Mouse (Mus musculus) heart, adult 2 months (tissue): ENCODE data around the gene Stat3. TPM values are rescaled to one million over a fixed set of nuclear protein-coding genes. Genes with fewer than 3 reads are reported as not detected.

ENCODE experiments used
- DNase-seq, 2 experiments: peaks; one replicate each; pipeline ENCODE4 v3.0.0; 2021
- H3K27ac ChIP-seq: fragments of 200-600 bp; 2 replicates; pipeline ENCODE4 v1.8.1; 2022
- H3K27me3 ChIP-seq: fragments of 200-500 bp; 2 replicates; pipeline ENCODE4 v1.6.1; 2012; ENCODE audit warnings: mild to moderate bottlenecking, low read length, inconsistent platforms, mixed read lengths; ENCODE audit not compliant: control insufficient read depth, insufficient read depth
- H3K36me3 ChIP-seq: fragments of 200-500 bp; 2 replicates; pipeline ENCODE4 v1.6.1; 2012; ENCODE audit warnings: low read length, inconsistent platforms; ENCODE audit not compliant: control insufficient read depth, insufficient read depth
- H3K4me1 ChIP-seq: fragments of 200-500 bp; 2 replicates; pipeline ENCODE4 v1.6.1; 2011; ENCODE audit warnings: low read length; ENCODE audit not compliant: control insufficient read depth, insufficient read depth
- H3K4me3 ChIP-seq: fragments of 200-600 bp; 2 replicates; pipeline ENCODE4 v1.8.1; 2022
- H3K79me2 ChIP-seq: fragments of 200-500 bp; replicated peaks from 2 replicates; pipeline ENCODE4 v1.6.1; 2012; ENCODE audit warnings: mild to moderate bottlenecking, inconsistent platforms, low read length, moderate library complexity, mixed read lengths; ENCODE audit not compliant: control insufficient read depth, insufficient read depth
- H3K9ac ChIP-seq: fragments of 200-500 bp; 2 replicates; pipeline ENCODE4 v1.6.1; 2012; ENCODE audit warnings: low read depth, mild to moderate bottlenecking, control low read depth, inconsistent platforms, low read length, mixed read lengths
- CTCF ChIP-seq: fragments of 200-600 bp; IDR thresholded peaks from 2 replicates; pipeline ENCODE4 v1.8.1; 2022; ENCODE audit warnings: antibody characterized with exemption, mild to moderate bottlenecking, moderate library complexity
- EP300 ChIP-seq: fragments of 200-500 bp; IDR thresholded peaks from 2 replicates; pipeline ENCODE4 v1.6.1; 2011; ENCODE audit warnings: low read depth, low read length, control low read depth; ENCODE audit not compliant: insufficient read depth
- POLR2A ChIP-seq: fragments of 200-500 bp; IDR thresholded peaks from 2 replicates; pipeline ENCODE4 v1.6.1; 2011; ENCODE audit warnings: mild to moderate bottlenecking, low read depth, low read length, control low read depth; ENCODE audit not compliant: insufficient read depth
- WGBS: fragments of 180-500 bp; shearing (Covaris S2); methylation state at CpG from one replicate; pipeline ENCODE4 v1.1.7; 2018; 5-methylcytosine and 5-hydroxymethylcytosine counted together
- intact Hi-C: fragments of 180-260 bp; cut with DNase I; formaldehyde crosslinking; loops from one replicate; pipeline ENCODE4 v1.15.1; 2025
- polyA plus RNA-seq: library from polyadenylated mRNA; depleted of rRNA; stranded (reverse); fragments of >200 nt; gene quantifications from 2 replicates; pipeline ENCODE4 v1.2.3, GENCODE M21; 2012
- total RNA-seq, 2 experiments: library from RNA; stranded (reverse); gene quantifications; 2 replicates each; pipeline ENCODE4 v1.2.3; 2021

Stat3 gene
- total and polyA plus RNA-seq, 3 experiments = 85.8 to 94.7 (median 93.0) TPM

GRCm38 (mm10) chr11:100883640-100884039 lies 55.7 kb downstream of the Stat3 start:
- Histone ChIP-seq H3K36me3 (no peaks in the 10 kb centered on the region), H3K9ac (no peak overlapping the region), H3K4me1 (peaks cover 2% of the 10 kb centered on the region; the same call in 1 of the 2 replicates), H3K4me3 (no peak overlapping the region), H3K27me3 (no peaks in the 10 kb centered on the region), H3K79me2 (no peaks in the 10 kb centered on the region), H3K27ac (no peak overlapping the region)
- intact Hi-C loops = no loop called here
- no peak for TF ChIP-seq CTCF
- TF ChIP-seq EP300 = no peak
- TF ChIP-seq POLR2A = no peak
- no peak for DNase-seq
- WGBS = 90% methylated on average over 10 of the region's 10 CpGs

- H3K36me3 ChIP-seq = no peaks in the 10 kb centered on the region
- intact Hi-C loops = no loop called here
- H3K79me2 ChIP-seq = no peaks in the 10 kb centered on the region
- no peak for DNase-seq
- no peak for TF ChIP-seq CTCF
- WGBS = 81% methylated on average over 15 of the region's 15 CpGs
- H3K27me3 ChIP-seq = no peaks in the 10 kb centered on the region
- no peaks in the 10 kb centered on the region for H3K4me1 ChIP-seq
- H3K4me3 ChIP-seq = no peak overlapping the region
- H3K27ac ChIP-seq = no peak overlapping the region
- no peak overlapping the region for H3K9ac ChIP-seq
These were observed 59.8 kb downstream of the Stat3 start for GRCm38 (mm10) chr11:100879321-100880078.

DNA sequence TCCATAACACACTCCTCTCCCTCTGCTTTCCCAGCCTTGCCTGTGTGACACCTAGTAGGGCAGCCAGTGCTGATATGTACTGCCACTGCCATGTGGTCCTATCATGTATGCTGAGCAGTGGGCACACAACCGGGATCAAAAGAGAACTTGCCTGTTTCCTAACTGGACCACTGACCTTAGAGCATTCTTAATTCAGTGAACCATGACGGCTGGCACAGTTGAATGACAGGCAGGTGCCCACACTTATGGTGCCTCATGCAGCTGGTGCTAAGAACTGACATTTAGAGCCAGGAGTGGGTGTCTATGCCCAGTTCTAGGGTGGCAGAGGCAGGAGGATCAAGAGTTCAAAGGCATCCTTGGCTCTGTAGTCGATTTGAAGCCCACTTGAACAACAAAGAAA lies 63.6 kb downstream of the Stat3 start:
- WGBS = 82% methylated on average over 3 of the region's 3 CpGs
- no peak for DNase-seq
- no peaks in the 10 kb centered on the region for H3K4me1 ChIP-seq
- no peak overlapping the region for H3K4me3 ChIP-seq
- H3K27me3 ChIP-seq = no peaks in the 10 kb centered on the region
- H3K27ac ChIP-seq = no peak overlapping the region
- intact Hi-C loops = no loop called here
- H3K9ac ChIP-seq = no peak overlapping the region
- TF ChIP-seq POLR2A (no peak), EP300 (no peak), CTCF (no peak)
- no peaks in the 10 kb centered on the region for H3K79me2 ChIP-seq
- H3K36me3 ChIP-seq = no peaks in the 10 kb centered on the region

DNA sequence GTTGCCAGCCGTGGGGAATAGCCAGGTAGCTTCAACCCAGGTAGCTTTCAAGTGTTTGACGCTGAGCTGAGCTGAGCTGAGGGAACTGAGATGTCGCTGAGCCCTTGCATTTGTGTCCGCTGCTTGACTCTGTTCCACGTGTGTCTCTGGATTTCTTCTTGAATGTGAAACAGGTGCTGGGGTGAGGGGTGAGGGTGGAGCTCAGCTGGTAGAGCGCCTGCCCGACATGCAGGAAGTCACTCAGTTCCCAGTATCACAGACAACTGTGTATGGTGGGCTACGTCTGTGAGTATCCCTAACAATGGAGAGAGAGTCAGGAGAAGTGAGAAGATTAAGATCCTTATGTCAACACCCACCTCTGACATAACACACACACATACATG lies 68.4 kb downstream of the Stat3 start:
- intact Hi-C loops = no loop called here
- Histone ChIP-seq H3K36me3 (no peaks in the 10 kb centered on the region), H3K27me3 (no peaks in the 10 kb centered on the region), H3K4me1 (peaks cover 4% of the 10 kb centered on the region; the same call in 1 of the 2 replicates), H3K4me3 (no peak overlapping the region), H3K79me2 (no peaks in the 10 kb centered on the region), H3K9ac (no peak overlapping the region), H3K27ac (no peak overlapping the region)
- no peak for DNase-seq
- WGBS = 73% methylated on average over 8 of the region's 8 CpGs
- TF ChIP-seq POLR2A (no peak), EP300 (no peak), CTCF (no peak)

DNA sequence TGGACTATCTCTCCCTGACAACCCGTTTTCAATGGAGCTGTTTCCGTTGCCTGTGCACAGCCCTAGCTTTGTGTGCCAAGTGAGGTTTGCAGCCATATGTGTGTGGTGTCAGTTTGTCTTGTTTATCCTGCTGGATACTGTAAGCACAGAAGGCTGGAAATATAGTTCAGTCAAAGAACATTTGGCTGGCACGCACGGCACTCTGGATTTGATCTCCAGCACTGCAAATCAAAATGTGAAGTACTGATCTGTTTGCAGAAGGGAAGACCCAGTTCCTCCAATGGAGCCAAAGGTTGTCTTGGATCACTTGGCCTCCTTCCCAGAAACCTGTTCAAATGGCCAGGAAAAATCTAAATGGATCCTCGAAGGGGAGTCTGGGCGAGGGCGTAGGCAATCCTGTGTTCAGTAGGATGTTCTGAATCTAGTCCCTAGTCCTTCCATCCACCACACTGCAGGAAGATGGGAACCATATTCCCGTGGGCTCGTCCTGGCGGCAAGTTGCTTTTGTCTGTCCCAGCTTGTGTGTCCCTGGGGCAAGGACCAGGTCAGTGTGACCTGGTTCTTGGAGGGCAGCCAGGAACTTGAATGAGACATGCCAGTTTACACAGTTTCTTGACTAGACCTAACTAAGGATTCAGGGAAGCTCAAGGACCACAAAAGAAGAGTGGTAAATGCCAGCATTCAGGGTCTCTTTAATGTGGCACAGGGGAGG lies 68.9 kb downstream of the Stat3 start:
- DNase-seq = no peak
- no peak overlapping the region for H3K4me3 ChIP-seq
- intact Hi-C loops = no loop called here
- H3K9ac ChIP-seq = no peak overlapping the region
- no peaks in the 10 kb centered on the region for H3K27me3 ChIP-seq
- TF ChIP-seq EP300 (no peak), POLR2A (no peak), CTCF (no peak)
- peaks cover 4% of the 10 kb centered on the region; the same call in 1 of the 2 replicates for H3K4me1 ChIP-seq
- 33% methylated on average over 10 of the region's 10 CpGs for WGBS
- H3K27ac ChIP-seq = no peak overlapping the region
- H3K36me3 ChIP-seq = no peaks in the 10 kb centered on the region
- H3K79me2 ChIP-seq = no peaks in the 10 kb centered on the region

- H3K9ac ChIP-seq = no peak overlapping the region
- peaks cover 4% of the 10 kb centered on the region for H3K4me1 ChIP-seq
- no peaks in the 10 kb centered on the region for H3K79me2 ChIP-seq
- intact Hi-C loops = no loop called here
- TF ChIP-seq CTCF (no peak), EP300 (no peak), POLR2A (no peak)
- 80% methylated on average over 7 of the region's 7 CpGs for WGBS
- no peak for DNase-seq
- H3K4me3 ChIP-seq = no peak overlapping the region
- H3K27ac ChIP-seq = no peak overlapping the region
- H3K36me3 ChIP-seq = no peaks in the 10 kb centered on the region
- H3K27me3 ChIP-seq = no peaks in the 10 kb centered on the region
These were observed 73.7 kb downstream of the Stat3 start for GRCm38 (mm10) chr11:100865618-100866017.
